In the genomic region with DNA sequence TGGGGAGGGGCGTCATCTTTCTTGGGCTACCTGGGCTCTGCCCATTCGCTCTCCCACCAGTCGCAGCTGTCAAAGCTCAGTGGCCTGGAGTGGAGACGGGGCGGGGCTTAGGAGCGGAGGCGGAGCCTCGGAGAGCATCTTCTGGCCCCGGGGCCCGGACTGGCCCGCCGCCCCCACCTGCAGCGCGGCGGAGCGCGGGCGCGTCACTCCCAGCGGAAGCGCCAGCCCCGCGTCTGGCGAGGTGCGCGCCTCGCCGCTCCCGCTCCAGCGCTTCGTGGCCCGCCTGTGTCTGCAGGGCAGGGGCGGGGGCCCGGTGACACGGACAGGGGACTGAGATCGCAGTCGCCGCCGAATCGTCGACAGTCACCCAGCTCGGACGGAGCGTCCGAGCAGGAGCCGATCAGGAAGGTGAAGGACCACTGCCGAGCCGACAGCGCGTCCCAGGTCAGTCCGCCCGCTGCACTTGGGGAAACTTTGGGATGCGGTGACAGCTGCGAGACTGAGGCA, we compare ENCODE assay signal across 8 mouse cellular contexts. TPM values are rescaled to one million over a fixed set of nuclear protein-coding genes. Genes with fewer than 3 reads are reported as not detected.
DNase-seq lines count a peak whose midpoint lies in the region; ATAC-seq lines count a peak whose summit lies in the region.

A gene (plus strand): TSS at position 139 of the 507 bp plus-strand sequence.

- H3K4me1 ChIP-seq in embryonic facial prominence, embryonic 11.5 days (ENCODE audit: control insufficient read depth, insufficient read depth, low read length) = peaks cover 3% of the 10 kb centered on the region; the same call in 1 of the 2 replicates
- H3K4me1 ChIP-seq in liver, embryonic 16.5 days (ENCODE audit: control insufficient read depth, low read depth, low read length) = no peaks in the 10 kb centered on the region; the same call in 1 of the 2 replicates
- H3K4me1 ChIP-seq in neural tube, embryonic 13.5 days (replicated peaks) = peaks cover 18% of the 10 kb centered on the region

- H3K27me3 ChIP-seq in embryonic facial prominence, embryonic 11.5 days (ENCODE audit: control insufficient read depth, insufficient read depth, low read length) = peaks cover 31% of the 10 kb centered on the region
- peaks cover 58% of the 10 kb centered on the region for H3K27me3 ChIP-seq in liver, embryonic 16.5 days (ENCODE audit: control insufficient read depth, insufficient read depth, low read depth, low read length)
- H3K27me3 ChIP-seq in neural tube, embryonic 13.5 days = peaks cover 71% of the 10 kb centered on the region

- ATAC-seq in embryonic facial prominence, embryonic 11.5 days (replicated peaks; ENCODE audit: insufficient number of reproducible peaks, low FRiP score, low TSS enrichment, low read depth) = peak; percentile 62; the same call in 1 of the 2 replicates
- ATAC-seq in liver, embryonic 16.5 days (ENCODE audit: low read depth) = no peak
- ATAC-seq in neural tube, embryonic 13.5 days (ENCODE audit: low read depth) = peak; percentile 92

- DNase-seq in CD4-positive, CD25-positive, alpha-beta regulatory T cell, adult 2 months (ENCODE audit: low read depth, low spot score) = peak; percentile 53
- DNase-seq in adrenal gland, postnatal 10 days = peak; percentile 52
- DNase-seq in embryonic facial prominence, embryonic 11.5 days (ENCODE audit: low spot score) = peak; percentile 59
- peak; percentile 26 for DNase-seq in heart, postnatal 4 days
- peak; percentile 31 to 37 for DNase-seq in layer of hippocampus, adult 18-20 months (ENCODE audit: low spot score in 2 of 2)
- DNase-seq in thymus, postnatal 36 days = peak; percentile 31 to 57

- peak within 1 kb of the TSS; percentile 64 for H3K4me3 ChIP-seq in embryonic facial prominence, embryonic 11.5 days (ENCODE audit: low read depth, low read length)
- peak within 1 kb of the TSS; percentile 42 for H3K4me3 ChIP-seq in liver, embryonic 16.5 days (ENCODE audit: low read depth, low read length)
- H3K4me3 ChIP-seq in neural tube, embryonic 13.5 days = peak within 1 kb of the TSS; percentile 68

- peak within 1 kb of the TSS; percentile 99 for H3K4me2 ChIP-seq in embryonic facial prominence, embryonic 11.5 days (ENCODE audit: low read depth, low read length)
- peak within 1 kb of the TSS; percentile 53 for H3K4me2 ChIP-seq in liver, embryonic 16.5 days (ENCODE audit: low read depth, low read length)
- peak within 1 kb of the TSS; percentile 96 for H3K4me2 ChIP-seq in neural tube, embryonic 13.5 days

- H3K36me3 ChIP-seq in embryonic facial prominence, embryonic 11.5 days (replicated peaks; ENCODE audit: control insufficient read depth, insufficient read depth, low read depth, low read length) = no peaks in the 10 kb centered on the region
- no peaks in the 10 kb centered on the region for H3K36me3 ChIP-seq in liver, embryonic 16.5 days (ENCODE audit: control insufficient read depth, insufficient read depth)
- no peaks in the 10 kb centered on the region for H3K36me3 ChIP-seq in neural tube, embryonic 13.5 days

- peak within 1 kb of the TSS; percentile 51 for H3K9ac ChIP-seq in embryonic facial prominence, embryonic 11.5 days (replicated peaks; ENCODE audit: low read length)
- H3K9ac ChIP-seq in liver, embryonic 16.5 days (ENCODE audit: low read depth, low read length) = no peak within 1 kb of the TSS
- peak within 1 kb of the TSS; percentile 75 for H3K9ac ChIP-seq in neural tube, embryonic 13.5 days

- no peak within 1 kb of the TSS for H3K27ac ChIP-seq in embryonic facial prominence, embryonic 11.5 days (replicated peaks; ENCODE audit: low read depth, low read length)
- no peak within 1 kb of the TSS for H3K27ac ChIP-seq in liver, embryonic 16.5 days (ENCODE audit: low read length)
- no peak within 1 kb of the TSS for H3K27ac ChIP-seq in neural tube, embryonic 13.5 days (replicated peaks)

- no peaks in the 10 kb centered on the region for H3K9me3 ChIP-seq in embryonic facial prominence, embryonic 11.5 days (replicated peaks; ENCODE audit: control insufficient read depth, low read length)
- H3K9me3 ChIP-seq in liver, embryonic 16.5 days (replicated peaks; ENCODE audit: control insufficient read depth, low read length) = no peaks in the 10 kb centered on the region
- H3K9me3 ChIP-seq in neural tube, embryonic 13.5 days = no peaks in the 10 kb centered on the region

- WGBS in embryonic facial prominence, embryonic 11.5 days = under 1% methylated on average over 54 of the region's 54 CpGs
- WGBS in liver, embryonic 16.5 days (ENCODE audit: insufficient replicate concordance) = under 1% methylated on average over 54 of the region's 54 CpGs
- under 1% methylated on average over 54 of the region's 54 CpGs for WGBS in neural tube, embryonic 13.5 days

RNA-seq across cellular contexts. Expression of the gene that starts here (rescaled TPM):
- total RNA-seq in adrenal gland, postnatal 10 days (2021) = under 1 TPM; 0.39 to 0.42 TPM
- not detected in 2 replicates for polyA plus RNA-seq in embryonic facial prominence, embryonic 11.5 days (2014; fragmentation: Nextera tagmentation; extraction: Ambion mirVana)
- under 1 TPM; 0.07 to 0.19 TPM for total RNA-seq in heart, postnatal 4 days (2021)
- 10 to 100 TPM; 15.7 to 16.0 TPM for total RNA-seq in layer of hippocampus, adult 18-20 months (2021)
- 0.02 TPM in 1 of 2 replicates, not detected in the other for polyA plus RNA-seq in liver, embryonic 16.5 days (2015; fragmentation: Nextera tagmentation; extraction: Ambion mirVana)
- 1.8 and 1.9 TPM in 2 replicates for polyA plus RNA-seq in neural tube, embryonic 13.5 days (2015; fragmentation: Nextera tagmentation; extraction: Ambion mirVana)

Comparison
In these comparisons a context has a peak if more than half of its experiments do, and no peak if none do; other contexts are left out.
1. RNA of the gene that starts here (total RNA-seq): 15.7 to 16.0 TPM in layer of hippocampus, adult 18-20 months; 0.39 to 0.42 TPM in adrenal gland, postnatal 10 days and 0.07 to 0.19 TPM in heart, postnatal 4 days; every median in the first group is over 10 times any median in the second.
2. Peak in DNase-seq in adrenal gland, postnatal 10 days; RNA of the gene not detected or under 1 TPM.
3. Peak in DNase-seq, ATAC-seq, H3K4me3 ChIP-seq, H3K9ac ChIP-seq and H3K4me2 ChIP-seq in embryonic facial prominence, embryonic 11.5 days; RNA of the gene not detected or under 1 TPM.
4. Peak in DNase-seq in heart, postnatal 4 days; RNA of the gene not detected or under 1 TPM.
5. Peak in every context shown above with its lines, with median percentiles within 50 percentile points of each other: DNase-seq, H3K4me2 ChIP-seq and H3K4me3 ChIP-seq.